Mouse (Mus musculus) erythroblast, embryonic 14.5 days (primary cell): ENCODE results near the gene Cyp4b1.

Source experiments
- GATA1 ChIP-seq: IDR thresholded peaks from 2 replicates; pipeline ENCODE4 v1.6.1; 2012; ENCODE audit warnings: low read length, inconsistent platforms, mixed read lengths
- TAL1 ChIP-seq: IDR thresholded peaks from 3 replicates; pipeline ENCODE4 v1.6.1; 2012; ENCODE audit warnings: low read length, inconsistent platforms, mixed read lengths

- TF ChIP-seq TAL1 = no peak
- no peak for TF ChIP-seq GATA1
Measured at GRCm38 (mm10) chr4:115657104-115657866, 9.8 kb upstream of the Cyp4b1 start.
